Mouse (Mus musculus): ENCODE measurements around the gene Krt32. TPM values are rescaled to one million over a fixed set of nuclear protein-coding genes. Genes with fewer than 3 reads are reported as not detected.

Krt32 gene
- polyA plus RNA-seq, 1 experiment from 2014 or later = not detected

Other genes starting within 250 kb of the Krt32 start
- not detected in 2 replicates for gene Krtap4-16, start 236.6 kb downstream of the Krt32 start, polyA plus RNA-seq (2014; fragmentation: Nextera tagmentation; extraction: Ambion mirVana)
- gene Gm11568, start 230.3 kb downstream of the Krt32 start, polyA plus RNA-seq (2014; fragmentation: Nextera tagmentation; extraction: Ambion mirVana) = not detected in 2 replicates
- not detected in 2 replicates for gene Gm11559, start 223.8 kb downstream of the Krt32 start, polyA plus RNA-seq (2014; fragmentation: Nextera tagmentation; extraction: Ambion mirVana)
- not detected in 2 replicates for gene Krtap9-1, start 214.8 kb downstream of the Krt32 start, polyA plus RNA-seq (2014; fragmentation: Nextera tagmentation; extraction: Ambion mirVana)
- gene Gm11567, start 209.0 kb downstream of the Krt32 start, polyA plus RNA-seq (2014; fragmentation: Nextera tagmentation; extraction: Ambion mirVana) = not detected in 2 replicates
- gene Krtap31-1, start 180.3 kb downstream of the Krt32 start, polyA plus RNA-seq (2014; fragmentation: Nextera tagmentation; extraction: Ambion mirVana) = not detected in 2 replicates
- gene Gm11565, start 173.5 kb downstream of the Krt32 start, polyA plus RNA-seq (2014; fragmentation: Nextera tagmentation; extraction: Ambion mirVana) = not detected in 2 replicates
- not detected in 2 replicates for gene Krtap31-2, start 151.9 kb downstream of the Krt32 start, polyA plus RNA-seq (2014; fragmentation: Nextera tagmentation; extraction: Ambion mirVana)
- not detected in 2 replicates for gene Krtap9-5, start 139.8 kb downstream of the Krt32 start, polyA plus RNA-seq (2014; fragmentation: Nextera tagmentation; extraction: Ambion mirVana)
- not detected in 2 replicates for gene Krtap29-1, start 109.2 kb downstream of the Krt32 start, polyA plus RNA-seq (2014; fragmentation: Nextera tagmentation; extraction: Ambion mirVana)
- gene Krtap16-1, start 101.6 kb downstream of the Krt32 start, polyA plus RNA-seq (2014; fragmentation: Nextera tagmentation; extraction: Ambion mirVana) = not detected in 2 replicates
- gene Krtap17-1, start 94.2 kb downstream of the Krt32 start, polyA plus RNA-seq (2014; fragmentation: Nextera tagmentation; extraction: Ambion mirVana) = not detected in 2 replicates
- gene Krt33a, start 72.0 kb downstream of the Krt32 start, polyA plus RNA-seq (2014; fragmentation: Nextera tagmentation; extraction: Ambion mirVana) = not detected in 2 replicates
- not detected in 2 replicates for gene Krt33b, start 58.4 kb downstream of the Krt32 start, polyA plus RNA-seq (2014; fragmentation: Nextera tagmentation; extraction: Ambion mirVana)
- gene Krt34, start 46.7 kb downstream of the Krt32 start, polyA plus RNA-seq (2014; fragmentation: Nextera tagmentation; extraction: Ambion mirVana) = 0.11 TPM in 1 of 2 replicates, not detected in the other
- not detected in 2 replicates for gene Krt31, start 37.7 kb downstream of the Krt32 start, polyA plus RNA-seq (2014; fragmentation: Nextera tagmentation; extraction: Ambion mirVana)
- gene Krt35, start 8.0 kb upstream of the Krt32 start, polyA plus RNA-seq (2014; fragmentation: Nextera tagmentation; extraction: Ambion mirVana) = not detected in 2 replicates
- gene Krt36, start 17.4 kb upstream of the Krt32 start, polyA plus RNA-seq (2014; fragmentation: Nextera tagmentation; extraction: Ambion mirVana) = 1.4 and 1.5 TPM in 2 replicates
- gene Krt13, start 33.3 kb upstream of the Krt32 start, polyA plus RNA-seq (2014; fragmentation: Nextera tagmentation; extraction: Ambion mirVana) = not detected in 2 replicates
- 0.96 and 1.2 TPM in 2 replicates for gene Krt15, start 47.7 kb upstream of the Krt32 start, polyA plus RNA-seq (2014; fragmentation: Nextera tagmentation; extraction: Ambion mirVana)
- gene Krt19, start 60.4 kb upstream of the Krt32 start, polyA plus RNA-seq (2014; fragmentation: Nextera tagmentation; extraction: Ambion mirVana) = 24.2 and 31.4 TPM in 2 replicates
- not detected in 2 replicates for gene Krt9, start 105.0 kb upstream of the Krt32 start, polyA plus RNA-seq (2014; fragmentation: Nextera tagmentation; extraction: Ambion mirVana)
- not detected in 2 replicates for gene Krt14, start 119.3 kb upstream of the Krt32 start, polyA plus RNA-seq (2014; fragmentation: Nextera tagmentation; extraction: Ambion mirVana)
- not detected in 2 replicates for gene Krt16, start 160.7 kb upstream of the Krt32 start, polyA plus RNA-seq (2014; fragmentation: Nextera tagmentation; extraction: Ambion mirVana)
- gene Krt17, start 172.8 kb upstream of the Krt32 start, polyA plus RNA-seq (2014; fragmentation: Nextera tagmentation; extraction: Ambion mirVana) = 0.13 and 0.14 TPM in 2 replicates
- gene Krt42, start 181.6 kb upstream of the Krt32 start, polyA plus RNA-seq (2014; fragmentation: Nextera tagmentation; extraction: Ambion mirVana) = not detected in 2 replicates
- gene Eif1, start 231.7 kb upstream of the Krt32 start, polyA plus RNA-seq (2014; fragmentation: Nextera tagmentation; extraction: Ambion mirVana) = 1,744 and 1,749 TPM in 2 replicates
- gene Gast, start 246.2 kb upstream of the Krt32 start, polyA plus RNA-seq (2014; fragmentation: Nextera tagmentation; extraction: Ambion mirVana) = not detected in 2 replicates

Measured in kidney, embryonic 14.5 days (tissue).